Mouse (Mus musculus): ENCODE data around the gene Tbxas1. TPM values are rescaled to one million over a fixed set of nuclear protein-coding genes. Genes with fewer than 3 reads are reported as not detected.

Tbxas1 gene
- total and polyA plus RNA-seq, 2 experiments = 1.1 to 3.5 TPM

DNA sequence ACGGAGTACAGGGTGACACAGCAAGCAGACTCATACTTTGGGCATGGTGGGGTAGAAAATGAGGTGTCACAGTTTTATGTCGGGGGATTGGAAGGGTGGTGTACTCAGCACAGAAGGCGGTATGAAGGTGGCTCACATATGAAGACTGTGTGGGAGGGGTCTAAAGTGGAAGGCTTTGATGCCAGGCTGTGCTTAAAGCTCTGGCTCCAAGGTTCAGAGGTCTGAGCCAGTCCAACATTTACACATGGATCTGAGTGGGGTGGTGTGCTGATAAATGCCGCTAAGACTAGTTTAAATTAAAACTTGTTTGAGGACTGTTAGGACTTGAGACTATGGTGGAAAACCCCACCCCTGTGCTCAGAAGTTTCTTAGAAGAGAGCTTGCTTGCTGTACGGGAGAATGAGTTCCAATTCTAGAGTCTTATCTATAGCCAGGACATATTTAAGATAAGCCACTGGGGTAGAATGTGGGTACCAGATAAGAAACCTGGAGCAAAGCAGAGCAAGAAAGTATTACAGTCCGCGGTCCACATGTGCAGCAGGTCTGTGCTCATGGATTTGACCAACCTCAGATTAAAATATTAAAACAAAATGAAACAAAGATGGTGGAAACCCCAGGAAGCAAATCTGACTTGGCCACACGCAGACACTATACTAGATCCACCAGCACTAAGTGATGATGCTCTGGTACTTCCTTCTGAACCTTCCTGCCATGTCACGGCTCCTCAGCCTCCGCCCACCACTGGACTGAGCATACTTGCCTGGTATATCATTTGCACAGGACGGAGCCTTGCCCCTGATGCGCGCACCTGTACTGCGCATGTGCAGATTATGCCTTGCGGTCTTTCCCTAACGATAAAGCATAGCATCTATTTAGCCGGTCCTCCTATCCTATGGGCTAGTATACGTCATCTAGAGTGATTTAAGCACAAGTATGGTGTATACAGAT lies 48.9 kb downstream of the Tbxas1 start:
- no peak for DNase-seq (ENCODE audit: extremely low read depth, low read depth, low spot score)
- TF ChIP-seq POLR2A (IDR thresholded peaks at IDR 0.05; ENCODE audit: extremely low read depth, insufficient read depth, low read length) (no peak), CTCF (IDR thresholded peaks at IDR 0.05; ENCODE audit: low read depth, low read length) (no peak)
- no peaks in the 10 kb centered on the region for H3K27me3 ChIP-seq (ENCODE audit: control insufficient read depth, insufficient read depth, low read length)
- no peak overlapping the region for H3K4me3 ChIP-seq (ENCODE audit: insufficient read depth, low read depth, low read length)
- no peak overlapping the region for H3K27ac ChIP-seq (replicated peaks; ENCODE audit: insufficient read depth, low read depth, low read length)
- 86% methylated on average over 18 of the region's 18 CpGs for WGBS
- no peak overlapping the region for H3K9ac ChIP-seq (ENCODE audit: low read depth, low read length)
- no peaks in the 10 kb centered on the region for H3K79me2 ChIP-seq (ENCODE audit: control insufficient read depth, insufficient read depth, low read length)
- H3K4me1 ChIP-seq (ENCODE audit: control insufficient read depth, insufficient read depth, low read length) = peaks cover 11% of the 10 kb centered on the region; the same call in 1 of the 2 replicates
- H3K36me3 ChIP-seq (ENCODE audit: control insufficient read depth, insufficient read depth, low read length) = no peaks in the 10 kb centered on the region

DNA sequence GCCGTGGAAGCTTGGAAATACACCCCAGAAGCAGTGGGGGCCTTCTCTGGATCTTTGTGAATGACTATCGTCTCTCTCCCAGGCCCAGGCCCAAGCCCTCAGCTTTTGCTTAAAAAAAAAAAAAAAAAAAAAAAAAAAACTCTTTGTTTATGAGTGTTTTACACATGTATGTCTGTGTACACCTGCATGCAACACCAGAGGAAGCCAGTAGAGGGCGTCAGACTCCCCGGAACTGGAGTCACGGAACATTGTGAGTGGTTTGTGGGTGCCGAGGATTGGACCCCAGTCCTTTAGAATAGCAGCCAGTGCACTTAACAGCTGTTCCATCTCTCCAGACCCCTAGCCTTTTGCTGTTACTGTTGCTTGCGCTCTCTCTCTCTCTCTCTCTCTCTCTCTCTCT lies 50.5 kb downstream of the Tbxas1 start:
- 69% methylated on average over 7 of the region's 7 CpGs for WGBS
- Histone ChIP-seq H3K4me3 (ENCODE audit: insufficient read depth, low read depth, low read length) (no peak overlapping the region), H3K27me3 (ENCODE audit: control insufficient read depth, insufficient read depth, low read length) (no peaks in the 10 kb centered on the region), H3K4me1 (ENCODE audit: control insufficient read depth, insufficient read depth, low read length) (peaks cover 12% of the 10 kb centered on the region; the same call in 1 of the 2 replicates), H3K9ac (ENCODE audit: low read depth, low read length) (no peak overlapping the region), H3K79me2 (ENCODE audit: control insufficient read depth, insufficient read depth, low read length) (no peaks in the 10 kb centered on the region), H3K36me3 (ENCODE audit: control insufficient read depth, insufficient read depth, low read length) (no peaks in the 10 kb centered on the region), H3K27ac (replicated peaks; ENCODE audit: insufficient read depth, low read depth, low read length) (no peak overlapping the region)
- no peak for DNase-seq (ENCODE audit: extremely low read depth, low read depth, low spot score)
- TF ChIP-seq POLR2A (IDR thresholded peaks at IDR 0.05; ENCODE audit: extremely low read depth, insufficient read depth, low read length) (no peak), CTCF (IDR thresholded peaks at IDR 0.05; ENCODE audit: low read depth, low read length) (peak; percentile 26)

DNA sequence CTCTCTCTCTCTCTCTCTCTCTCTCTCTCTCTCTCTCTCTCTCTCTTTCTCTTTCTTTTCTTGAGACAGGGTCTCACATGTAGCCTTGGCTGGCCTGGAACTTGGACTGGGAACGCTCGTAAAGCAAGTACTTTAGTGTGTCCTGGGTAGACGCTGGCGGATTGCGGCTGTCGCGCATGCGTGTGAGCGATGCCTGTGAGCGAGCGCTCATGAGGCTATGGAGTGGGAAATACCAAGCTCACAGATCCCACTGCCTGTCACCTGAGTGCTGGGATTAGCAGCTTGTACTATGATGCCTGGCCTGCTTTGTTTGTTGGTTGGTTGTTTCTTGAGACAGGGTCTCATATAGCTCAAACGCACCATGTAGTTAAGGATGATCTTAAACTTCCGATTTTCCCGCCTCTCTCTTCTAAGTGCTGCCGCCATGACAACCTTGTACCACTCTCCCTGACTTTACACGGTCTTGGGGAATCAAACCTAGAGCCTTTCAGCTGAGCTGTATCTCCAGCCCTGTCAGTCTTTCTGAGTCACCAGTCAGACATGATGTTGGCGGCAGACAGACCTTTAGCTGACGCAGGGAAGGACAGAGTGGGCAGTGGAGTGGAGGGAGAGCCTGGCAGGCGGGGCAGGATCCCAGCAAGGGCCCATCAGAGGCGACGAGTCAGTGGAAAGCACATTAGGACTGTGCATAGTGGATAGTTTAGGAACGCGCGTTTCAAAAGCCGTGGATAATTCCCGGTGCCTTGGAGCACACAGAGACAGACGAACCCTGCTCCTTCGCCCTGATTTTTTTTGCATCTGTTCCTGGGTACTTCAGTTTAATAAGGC lies 51.1 kb downstream of the Tbxas1 start:
- TF ChIP-seq CTCF (IDR thresholded peaks at IDR 0.05; ENCODE audit: low read depth, low read length) = no peak
- TF ChIP-seq POLR2A (IDR thresholded peaks at IDR 0.05; ENCODE audit: extremely low read depth, insufficient read depth, low read length) = no peak
- no peak for DNase-seq (ENCODE audit: extremely low read depth, low read depth, low spot score)
- no peaks in the 10 kb centered on the region for H3K27me3 ChIP-seq (ENCODE audit: control insufficient read depth, insufficient read depth, low read length)
- no peaks in the 10 kb centered on the region for H3K36me3 ChIP-seq (ENCODE audit: control insufficient read depth, insufficient read depth, low read length)
- WGBS = 81% methylated on average over 28 of the region's 28 CpGs
- H3K79me2 ChIP-seq (ENCODE audit: control insufficient read depth, insufficient read depth, low read length) = no peaks in the 10 kb centered on the region
- no peak overlapping the region for H3K9ac ChIP-seq (ENCODE audit: low read depth, low read length)
- H3K4me3 ChIP-seq (ENCODE audit: insufficient read depth, low read depth, low read length) = no peak overlapping the region
- peaks cover 7% of the 10 kb centered on the region; the same call in 1 of the 2 replicates for H3K4me1 ChIP-seq (ENCODE audit: control insufficient read depth, insufficient read depth, low read length)
- H3K27ac ChIP-seq (replicated peaks; ENCODE audit: insufficient read depth, low read depth, low read length) = no peak overlapping the region

GRCm38 (mm10) chr6:38926963-38927361 lies 51.8 kb downstream of the Tbxas1 start:
- DNase-seq (ENCODE audit: extremely low read depth, low read depth, low spot score) = peak; percentile 14
- TF ChIP-seq CTCF (IDR thresholded peaks at IDR 0.05; ENCODE audit: low read depth, low read length) = no peak
- no peak for TF ChIP-seq POLR2A (IDR thresholded peaks at IDR 0.05; ENCODE audit: extremely low read depth, insufficient read depth, low read length)
- H3K4me3 ChIP-seq (ENCODE audit: insufficient read depth, low read depth, low read length) = no peak overlapping the region
- H3K4me1 ChIP-seq (ENCODE audit: control insufficient read depth, insufficient read depth, low read length) = peaks cover 5% of the 10 kb centered on the region; the same call in 1 of the 2 replicates
- no peaks in the 10 kb centered on the region for H3K79me2 ChIP-seq (ENCODE audit: control insufficient read depth, insufficient read depth, low read length)
- 31% methylated on average over 13 of the region's 13 CpGs for WGBS
- H3K36me3 ChIP-seq (ENCODE audit: control insufficient read depth, insufficient read depth, low read length) = no peaks in the 10 kb centered on the region
- no peaks in the 10 kb centered on the region for H3K27me3 ChIP-seq (ENCODE audit: control insufficient read depth, insufficient read depth, low read length)
- H3K9ac ChIP-seq (ENCODE audit: low read depth, low read length) = no peak overlapping the region
- no peak overlapping the region for H3K27ac ChIP-seq (replicated peaks; ENCODE audit: insufficient read depth, low read depth, low read length)

- H3K36me3 ChIP-seq (ENCODE audit: control insufficient read depth, insufficient read depth, low read length) = no peaks in the 10 kb centered on the region
- 70% methylated on average over 3 of the region's 3 CpGs for WGBS
- no peak overlapping the region for H3K4me3 ChIP-seq (ENCODE audit: insufficient read depth, low read depth, low read length)
- no peaks in the 10 kb centered on the region for H3K79me2 ChIP-seq (ENCODE audit: control insufficient read depth, insufficient read depth, low read length)
- no peak overlapping the region for H3K9ac ChIP-seq (ENCODE audit: low read depth, low read length)
- no peak for DNase-seq (ENCODE audit: extremely low read depth, low read depth, low spot score)
- no peak for TF ChIP-seq POLR2A (IDR thresholded peaks at IDR 0.05; ENCODE audit: extremely low read depth, insufficient read depth, low read length)
- TF ChIP-seq CTCF (IDR thresholded peaks at IDR 0.05; ENCODE audit: low read depth, low read length) = no peak
- peaks cover 5% of the 10 kb centered on the region; the same call in 1 of the 2 replicates for H3K4me1 ChIP-seq (ENCODE audit: control insufficient read depth, insufficient read depth, low read length)
- H3K27me3 ChIP-seq (ENCODE audit: control insufficient read depth, insufficient read depth, low read length) = no peaks in the 10 kb centered on the region
- no peak overlapping the region for H3K27ac ChIP-seq (replicated peaks; ENCODE audit: insufficient read depth, low read depth, low read length)
Measured at GRCm38 (mm10) chr6:38928489-38928888, 53.3 kb downstream of the Tbxas1 start.
